Mouse (Mus musculus) heart, embryonic 12.5 days (tissue): ENCODE results near the gene Peg3. TPM values are rescaled to one million over a fixed set of nuclear protein-coding genes. Genes with fewer than 3 reads are reported as not detected.
"Not testable (repeated sequence)": the region's sequence is repeated elsewhere in the genome, so short reads cannot be mapped to it uniquely, and the experiment has no call there.

Experiments used
- ATAC-seq: fragments of 200-750 bp; cut with Nextera tagmentation; 2 replicates; pipeline ENCODE4 v1.8.0; 2017; ENCODE audit warnings: moderate TSS enrichment, moderate library complexity; ENCODE audit not compliant: insufficient number of reproducible peaks, low FRiP score
- H3K27ac ChIP-seq: fragments of 300-500 bp; sonication (generic); 2 replicates; pipeline ENCODE4 v1.5.1; 2016; ENCODE audit warnings: mild to moderate bottlenecking, moderate library complexity; ENCODE audit not compliant: poor library complexity, severe bottlenecking
- H3K27me3 ChIP-seq: fragments of 300-500 bp; sonication (generic); replicated peaks from 2 replicates; pipeline ENCODE4 v1.6.1; 2016; ENCODE audit warnings: mild to moderate bottlenecking, moderate library complexity
- H3K36me3 ChIP-seq: fragments of 300-500 bp; sonication (generic); 2 replicates; pipeline ENCODE4 v1.6.1; 2016; ENCODE audit warnings: mild to moderate bottlenecking, moderate library complexity
- H3K4me1 ChIP-seq: fragments of 300-500 bp; sonication (generic); replicated peaks from 2 replicates; pipeline ENCODE4 v1.6.1; 2016; ENCODE audit warnings: mild to moderate bottlenecking
- H3K4me2 ChIP-seq: fragments of 300-500 bp; sonication (generic); 2 replicates; pipeline ENCODE4 v1.6.1; 2016; ENCODE audit warnings: mild to moderate bottlenecking, moderate library complexity
- H3K4me3 ChIP-seq: fragments of 300-500 bp; sonication (generic); 2 replicates; pipeline ENCODE4 v1.5.1; 2016; ENCODE audit warnings: mild to moderate bottlenecking
- H3K9ac ChIP-seq: fragments of 300-500 bp; sonication (generic); 2 replicates; pipeline ENCODE4 v1.6.1; 2016; ENCODE audit warnings: mild to moderate bottlenecking, moderate library complexity
- H3K9me3 ChIP-seq: fragments of 300-500 bp; sonication (generic); replicated peaks from 2 replicates; pipeline ENCODE4 v1.6.1; 2016; ENCODE audit warnings: mild to moderate bottlenecking, moderate library complexity
- WGBS: fragments of 180-500 bp; shearing (Covaris S2); methylation state at CpG from one replicate; pipeline ENCODE4 v1.1.7; 2016; 5-methylcytosine and 5-hydroxymethylcytosine counted together
- polyA plus RNA-seq: library from polyadenylated mRNA; unstranded; fragments of >200 nt; fragmentation: Nextera tagmentation; extraction: Ambion mirVana; gene quantifications from 2 replicates; pipeline ENCODE4 v1.2.1, GENCODE M21; 2016

Gene Peg3
- 191 and 195 TPM in 2 replicates for polyA plus RNA-seq

- ATAC-seq, result peak; percentile 67
- peak within 1 kb of the TSS; percentile 67 for H3K4me2 ChIP-seq
- H3K9me3 ChIP-seq, result peaks cover 38% of the 10 kb centered on the region
- H3K4me3 ChIP-seq, result peak within 1 kb of the TSS; percentile 63
- no peaks in the 10 kb centered on the region for H3K27me3 ChIP-seq
- 0 out of 2 replicates have a peak, but pooled peaks cover 4% of the 10 kb centered on the region for H3K4me1 ChIP-seq
- peak within 1 kb of the TSS; percentile 93 for H3K27ac ChIP-seq
- H3K36me3 ChIP-seq, result peaks cover 9% of the 10 kb centered on the region
- WGBS, result 56% methylated on average over 24 of the region's 24 CpGs
- H3K9ac ChIP-seq, result peak within 1 kb of the TSS; percentile 87
These were observed at the start of gene Peg3, which contains the start of gene Usp29 for GRCm38 (mm10) chr7:6730241-6730640. Peg3 (minus strand) TSS chr7:6730431. Usp29 (plus strand) TSS chr7:6730578.

- Histone ChIP-seq H3K27ac (peak overlapping the region; percentile 95; the same call in 1 of the 2 replicates), H3K9me3 (no peaks in the 10 kb centered on the region), H3K4me1 (peaks cover 58% of the 10 kb centered on the region), H3K36me3 (no peaks in the 10 kb centered on the region), H3K4me2 (no peak overlapping the region), H3K27me3 (no peaks in the 10 kb centered on the region), H3K9ac (no peak overlapping the region), H3K4me3 (no peak overlapping the region)
- WGBS, result 71% methylated on average over 5 of the region's 5 CpGs
- ATAC-seq, result no peak
These were observed 48.9 kb upstream of the Peg3 start for GRCm38 (mm10) chr7:6779172-6779571.

GRCm38 (mm10) chr7:6777689-6778088 is 47.5 kb upstream of the Peg3 start:
- WGBS, result 1% methylated on average over 4 of the region's 4 CpGs
- H3K36me3 ChIP-seq, result no peaks in the 10 kb centered on the region
- no peak overlapping the region for H3K9ac ChIP-seq
- H3K4me2 ChIP-seq, result peak overlapping the region; percentile 38
- no peak overlapping the region for H3K4me3 ChIP-seq
- peaks cover 60% of the 10 kb centered on the region for H3K4me1 ChIP-seq
- no peaks in the 10 kb centered on the region for H3K9me3 ChIP-seq
- no peaks in the 10 kb centered on the region for H3K27me3 ChIP-seq
- peak; percentile 82 for ATAC-seq
- peak overlapping the region; percentile 95 for H3K27ac ChIP-seq

GRCm38 (mm10) chr7:6777107-6777506 is 46.9 kb upstream of the Peg3 start:
- Histone ChIP-seq H3K4me3 (no peak overlapping the region), H3K27ac (peak overlapping the region; percentile 95), H3K9me3 (no peaks in the 10 kb centered on the region), H3K36me3 (no peaks in the 10 kb centered on the region), H3K27me3 (no peaks in the 10 kb centered on the region), H3K4me2 (peak overlapping the region; percentile 38), H3K9ac (no peak overlapping the region), H3K4me1 (peaks cover 58% of the 10 kb centered on the region)
- WGBS, result 19% methylated on average over 2 of the region's 2 CpGs
- peak; percentile 72 for ATAC-seq

GRCm38 (mm10) chr7:6776314-6777059 is 46.3 kb upstream of the Peg3 start:
- Histone ChIP-seq H3K4me3 (no peak overlapping the region), H3K4me1 (peaks cover 52% of the 10 kb centered on the region), H3K27me3 (no peaks in the 10 kb centered on the region), H3K27ac (peak overlapping the region; percentile 95), H3K9ac (no peak overlapping the region), H3K36me3 (no peaks in the 10 kb centered on the region), H3K9me3 (no peaks in the 10 kb centered on the region), H3K4me2 (no peak overlapping the region)
- no peak for ATAC-seq
- WGBS, result 82% methylated on average over 10 of the region's 10 CpGs

GRCm38 (mm10) chr7:6773865-6774413 is 43.7 kb upstream of the Peg3 start:
- not testable (repeated sequence) for H3K4me2 ChIP-seq, H3K36me3 ChIP-seq, H3K27ac ChIP-seq, H3K9ac ChIP-seq, H3K27me3 ChIP-seq, H3K9me3 ChIP-seq, H3K4me3 ChIP-seq
- 0 out of 2 replicates have a peak, but pooled peaks have one; percentile 28 for ATAC-seq
- peaks cover 63% of the 10 kb centered on the region for H3K4me1 ChIP-seq
- WGBS, result 34% methylated on average over 11 of the region's 11 CpGs

GRCm38 (mm10) chr7:6770286-6770685 is 40.1 kb upstream of the Peg3 start:
- Histone ChIP-seq H3K4me1 (peaks cover 37% of the 10 kb centered on the region), H3K4me3 (no peak overlapping the region), H3K27me3 (no peaks in the 10 kb centered on the region), H3K27ac (peak overlapping the region; percentile 77), H3K4me2 (peak overlapping the region; percentile 45), H3K9me3 (no peaks in the 10 kb centered on the region), H3K9ac (no peak overlapping the region), H3K36me3 (peaks cover 16% of the 10 kb centered on the region; the same call in 1 of the 2 replicates)
- ATAC-seq, result peak; percentile 74
- WGBS, result 4% methylated on average over 8 of the region's 8 CpGs

- Histone ChIP-seq H3K4me2 (no peak overlapping the region), H3K9ac (no peak overlapping the region), H3K4me1 (peaks cover 17% of the 10 kb centered on the region), H3K36me3 (peaks cover 16% of the 10 kb centered on the region; the same call in 1 of the 2 replicates), H3K4me3 (no peak overlapping the region), H3K27ac (no peak overlapping the region), H3K9me3 (no peaks in the 10 kb centered on the region), H3K27me3 (no peaks in the 10 kb centered on the region)
- 26% methylated on average over 5 of the region's 5 CpGs for WGBS
- ATAC-seq, result no peak
These were observed 35.0 kb upstream of the Peg3 start for GRCm38 (mm10) chr7:6765240-6765639.

- WGBS, result 59% methylated on average over 6 of the region's 6 CpGs
- no peak for ATAC-seq
- Histone ChIP-seq H3K4me1 (peaks cover 2% of the 10 kb centered on the region; the same call in 1 of the 2 replicates), H3K27me3 (no peaks in the 10 kb centered on the region), H3K4me2 (no peak overlapping the region), H3K27ac (no peak overlapping the region), H3K9me3 (no peaks in the 10 kb centered on the region), H3K9ac (no peak overlapping the region), H3K4me3 (no peak overlapping the region), H3K36me3 (0 out of 2 replicates have a peak, but pooled peaks cover 4% of the 10 kb centered on the region)
These were observed 29.9 kb upstream of the Peg3 start for GRCm38 (mm10) chr7:6760170-6760569.

- no peak overlapping the region for H3K9ac ChIP-seq
- 73% methylated on average over 12 of the region's 12 CpGs for WGBS
- ATAC-seq, result no peak
- no peak overlapping the region for H3K4me2 ChIP-seq
- no peak overlapping the region for H3K27ac ChIP-seq
- H3K27me3 ChIP-seq, result no peaks in the 10 kb centered on the region
- H3K36me3 ChIP-seq, result 0 out of 2 replicates have a peak, but pooled peaks cover 4% of the 10 kb centered on the region
- H3K9me3 ChIP-seq, result no peaks in the 10 kb centered on the region
- H3K4me3 ChIP-seq, result no peak overlapping the region
- H3K4me1 ChIP-seq, result no peaks in the 10 kb centered on the region
These were observed 29.5 kb upstream of the Peg3 start for GRCm38 (mm10) chr7:6759698-6760097.

- H3K4me2 ChIP-seq, result no peak overlapping the region
- H3K4me3 ChIP-seq, result no peak overlapping the region
- no peaks in the 10 kb centered on the region for H3K27me3 ChIP-seq
- ATAC-seq, result no peak
- H3K9ac ChIP-seq, result no peak overlapping the region
- 72% methylated on average over 4 of the region's 4 CpGs for WGBS
- no peak overlapping the region for H3K27ac ChIP-seq
- H3K9me3 ChIP-seq, result no peaks in the 10 kb centered on the region
- H3K36me3 ChIP-seq, result 0 out of 2 replicates have a peak, but pooled peaks cover 4% of the 10 kb centered on the region
- peaks cover 5% of the 10 kb centered on the region; the same call in 1 of the 2 replicates for H3K4me1 ChIP-seq
These were observed 26.6 kb upstream of the Peg3 start for GRCm38 (mm10) chr7:6756777-6757291.
